Mouse (Mus musculus) c-Kit-positive CD71-positive TER-119-positive erythroid progenitor cells, embryonic 14.5 days (primary cell): ENCODE measurements around the gene Cstf3.
"Not testable (repeated sequence)": the region's sequence is repeated elsewhere in the genome, so short reads cannot be mapped to it uniquely, and the experiment has no call there.

ENCODE experiments used
- DNase-seq: peaks from one replicate; pipeline ENCODE4 v3.0.0-alpha.2; 2013; ENCODE audit warnings: low spot score

Gene Cstf3

GRCm38 (mm10) chr2:104590068-104590828 is at the start of gene Cstf3:
TSS of gene Cstf3 (plus strand) at chr2:104590523.
- peak; percentile 99 for DNase-seq

- DNase-seq: not testable (repeated sequence)
Observed at GRCm38 (mm10) chr2:104556711-104557110, 33.6 kb upstream of the Cstf3 start.

GRCm38 (mm10) chr2:104557722-104558121 is 32.6 kb upstream of the Cstf3 start:
- no peak for DNase-seq

- DNase-seq: no peak
Observed at GRCm38 (mm10) chr2:104558326-104558725, 32.0 kb upstream of the Cstf3 start.

- no peak for DNase-seq
Observed at GRCm38 (mm10) chr2:104558938-104559337, 31.4 kb upstream of the Cstf3 start.

- no peak for DNase-seq
Observed at GRCm38 (mm10) chr2:104559591-104560380, 30.5 kb upstream of the Cstf3 start.

- DNase-seq: no peak
Observed at GRCm38 (mm10) chr2:104561386-104561785, 28.9 kb upstream of the Cstf3 start.

GRCm38 (mm10) chr2:104561986-104562532 is 28.3 kb upstream of the Cstf3 start:
- no peak for DNase-seq

GRCm38 (mm10) chr2:104572066-104572465 is 18.3 kb upstream of the Cstf3 start:
- DNase-seq: no peak

- no peak for DNase-seq
Observed at GRCm38 (mm10) chr2:104576216-104576615, 14.1 kb upstream of the Cstf3 start.

- DNase-seq: peak; percentile 40
Observed at GRCm38 (mm10) chr2:104578021-104578420, 12.3 kb upstream of the Cstf3 start.

GRCm38 (mm10) chr2:104578836-104579604 is 11.3 kb upstream of the Cstf3 start:
- no peak for DNase-seq

- DNase-seq: no peak
Observed at GRCm38 (mm10) chr2:104579784-104580446, 10.4 kb upstream of the Cstf3 start.

- no peak for DNase-seq
Observed at GRCm38 (mm10) chr2:104581281-104581879, 8.9 kb upstream of the Cstf3 start.

- DNase-seq: no peak
Observed at GRCm38 (mm10) chr2:104583032-104583431, 7.3 kb upstream of the Cstf3 start.

GRCm38 (mm10) chr2:104584226-104584625 is 6.1 kb upstream of the Cstf3 start:
- no peak for DNase-seq

GRCm38 (mm10) chr2:104585645-104586044 is 4.7 kb upstream of the Cstf3 start:
- no peak for DNase-seq

GRCm38 (mm10) chr2:104588552-104588951 is 1.8 kb upstream of the Cstf3 start:
- DNase-seq: no peak

GRCm38 (mm10) chr2:104590829-104591117 is 450 bp downstream of the Cstf3 start:
- DNase-seq: no peak

GRCm38 (mm10) chr2:104591141-104591540 is 818 bp downstream of the Cstf3 start:
- peak; percentile 29 for DNase-seq

- no peak for DNase-seq
Observed at GRCm38 (mm10) chr2:104595063-104595462, 4.7 kb downstream of the Cstf3 start.
